Comparison of ENCODE assay signal across 7 mouse cellular contexts in the genomic region with DNA sequence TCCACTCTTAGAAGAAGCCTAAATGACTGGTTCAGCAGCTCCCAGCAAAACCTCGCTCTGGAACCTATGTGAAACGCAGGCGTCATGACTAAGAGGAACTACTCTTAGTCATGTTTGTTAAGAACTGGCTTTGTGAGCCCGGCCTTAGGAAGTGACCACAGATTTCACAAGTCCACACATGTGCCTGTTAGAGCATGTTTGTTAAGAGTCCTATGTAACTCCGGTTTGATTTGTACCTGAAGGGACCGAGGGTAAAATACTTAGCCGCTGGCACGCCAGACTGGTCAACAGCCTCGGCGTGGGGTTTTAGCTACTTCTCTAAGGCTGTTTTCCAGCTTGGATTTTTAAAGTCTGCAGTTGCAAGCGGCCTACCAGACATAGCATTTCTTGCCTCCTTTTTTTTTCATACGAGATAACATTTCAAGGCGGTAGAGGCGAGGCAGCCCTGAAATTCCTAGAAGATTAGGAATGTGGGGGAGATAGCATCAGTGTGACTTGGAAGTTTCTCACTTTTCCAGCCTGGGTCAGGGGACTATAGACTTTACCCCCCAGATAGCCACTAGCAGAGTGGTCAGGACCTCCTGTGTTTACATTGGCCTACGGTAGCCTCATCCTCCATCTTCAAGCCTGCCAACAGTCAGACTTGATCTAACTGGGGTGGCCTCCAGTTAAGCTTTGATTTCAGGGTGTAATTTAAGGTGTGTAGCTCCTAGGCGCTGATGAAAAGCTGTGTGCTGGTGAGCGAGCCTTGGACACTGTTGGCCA. TPM values are rescaled to one million over a fixed set of nuclear protein-coding genes. Genes with fewer than 3 reads are reported as not detected.
A peak's percentile ranks its signal among the peaks of the same experiment; 100 is the strongest.
DNase-seq lines count a peak whose midpoint lies in the region; ATAC-seq and TF ChIP-seq lines count a peak whose summit lies in the region.

No protein-coding gene starts in this region.

- WGBS in heart, embryonic 11.5 days (ENCODE audit: insufficient replicate concordance), result 26% methylated on average over 17 of the region's 17 CpGs

- peaks cover 43% of the 10 kb centered on the region for H3K4me1 ChIP-seq in E14TG2a.4 (replicated peaks; ENCODE audit: low read depth, low read length)
- H3K4me1 ChIP-seq in heart, embryonic 11.5 days (ENCODE audit: control insufficient read depth, insufficient read depth, low read length), result peaks cover 14% of the 10 kb centered on the region; the same call in 1 of the 2 replicates
- H3K4me1 ChIP-seq in megakaryocyte, embryonic 14.5 days, result peaks cover 26% of the 10 kb centered on the region

- TF ChIP-seq CTCF in E14TG2a.4 (conservative IDR thresholded peaks at IDR 0.05; ENCODE audit: low read length), result 0 out of 2 replicates have a peak, but pooled peaks have one; percentile 6

- H3K36me3 ChIP-seq in E14TG2a.4 (ENCODE audit: insufficient read depth, low read length), result no peaks in the 10 kb centered on the region
- no peaks in the 10 kb centered on the region for H3K36me3 ChIP-seq in heart, embryonic 11.5 days (ENCODE audit: control insufficient read depth, insufficient read depth, low read length)
- H3K36me3 ChIP-seq in megakaryocyte, embryonic 14.5 days (replicated peaks; ENCODE audit: low read length), result no peaks in the 10 kb centered on the region

- H3K27me3 ChIP-seq in E14TG2a.4 (ENCODE audit: insufficient read depth, low read length), result no peaks in the 10 kb centered on the region
- H3K27me3 ChIP-seq in heart, embryonic 11.5 days (ENCODE audit: control insufficient read depth, insufficient read depth, low read length), result no peaks in the 10 kb centered on the region
- H3K27me3 ChIP-seq in megakaryocyte, embryonic 14.5 days (replicated peaks), result no peaks in the 10 kb centered on the region

- no peak; the same call in 1 of the 2 replicates for ATAC-seq in heart, embryonic 11.5 days (replicated peaks; ENCODE audit: insufficient number of reproducible peaks, low FRiP score, low TSS enrichment)
- no peak for ATAC-seq in inflammation-experienced regulatory T-cells, adult 6 months

- H3K27ac ChIP-seq in heart, embryonic 11.5 days (ENCODE audit: low read depth, low read length), result peak overlapping the region; percentile 32; the same call in 1 of the 2 replicates

- H3K9me3 ChIP-seq in E14TG2a.4 (ENCODE audit: low read length), result no peaks in the 10 kb centered on the region
- H3K9me3 ChIP-seq in heart, embryonic 11.5 days (replicated peaks; ENCODE audit: control insufficient read depth, low read length), result no peaks in the 10 kb centered on the region
- no peaks in the 10 kb centered on the region for H3K9me3 ChIP-seq in megakaryocyte, embryonic 14.5 days

- H3K9ac ChIP-seq in heart, embryonic 11.5 days (ENCODE audit: low read depth, low read length), result no peak overlapping the region

- peak; percentile 33 for DNase-seq in adrenal gland, postnatal 10 days
- DNase-seq in kidney, postnatal 14 days, result peak; percentile 11
- DNase-seq in right cerebral cortex, postnatal 14 days, result no peak

- H3K4me2 ChIP-seq in heart, embryonic 11.5 days, result peak overlapping the region; percentile 64

- peak overlapping the region; percentile 59 for H3K4me3 ChIP-seq in E14TG2a.4 (replicated peaks; ENCODE audit: low read length)
- no peak overlapping the region for H3K4me3 ChIP-seq in heart, embryonic 11.5 days (ENCODE audit: low read depth, low read length)
- H3K4me3 ChIP-seq in megakaryocyte, embryonic 14.5 days (replicated peaks), result peak overlapping the region; percentile 90

RNA-seq across cellular contexts. Expression of a gene that starts 28.8 kb away (rescaled TPM):
- 10 to 100 TPM; 79.1 to 90.4 TPM for total RNA-seq in adrenal gland, postnatal 10 days (2021)
- polyA plus RNA-seq in heart, embryonic 11.5 days (2014; fragmentation: Nextera tagmentation; extraction: Ambion mirVana), result 215 and 220 TPM in 2 replicates
- polyA plus RNA-seq in megakaryocyte, embryonic 14.5 days (2012; ENCODE audit: insufficient read depth, low replicate concordance), result 14.8 TPM in 1 of 2 replicates, not detected in the other
- polyA plus RNA-seq in inflammation-experienced regulatory T-cells, adult 6 months (2017; shearing (Covaris generic)), result 100 to 1,000 TPM; 158 to 249 (median 247) TPM

RNA-seq across cellular contexts. Expression of a gene that starts 56.7 kb away (rescaled TPM):
- 10 to 100 TPM; 25.6 to 29.5 TPM for total RNA-seq in adrenal gland, postnatal 10 days (2021)
- 11.4 and 13.5 TPM in 2 replicates for polyA plus RNA-seq in heart, embryonic 11.5 days (2014; fragmentation: Nextera tagmentation; extraction: Ambion mirVana)
- 0.54 and 0.84 TPM in 2 replicates for polyA plus RNA-seq in megakaryocyte, embryonic 14.5 days (2012; ENCODE audit: insufficient read depth, low replicate concordance)
- polyA plus RNA-seq in inflammation-experienced regulatory T-cells, adult 6 months (2017; shearing (Covaris generic)), result 10 to 100 TPM; 11.2 to 18.8 (median 18.2) TPM

Comparison
In these comparisons a context has a peak if more than half of its experiments do, and no peak if none do; other contexts are left out.
1. RNA of a gene that starts 28.8 kb away (polyA plus RNA-seq): 158 to 249 TPM in inflammation-experienced regulatory T-cells, adult 6 months and 215 to 220 TPM in heart, embryonic 11.5 days; 14.8 TPM in megakaryocyte, embryonic 14.5 days; every median in the first group is over 10 times any median in the second.